Mouse (Mus musculus) embryonic facial prominence, embryonic 13.5 days (tissue): ENCODE measurements around the gene Asprv1. TPM values are rescaled to one million over a fixed set of nuclear protein-coding genes. Genes with fewer than 3 reads are reported as not detected.

Experiments
- ATAC-seq: fragments of 200-750 bp; cut with Nextera tagmentation; 2 replicates; pipeline ENCODE4 v1.8.0; 2017; ENCODE audit warnings: low read depth; ENCODE audit not compliant: insufficient number of reproducible peaks, insufficient read depth, low FRiP score, low TSS enrichment
- H3K27ac ChIP-seq: fragments of 300-500 bp; sonication (generic); 2 replicates; pipeline ENCODE4 v1.5.1; 2015; ENCODE audit warnings: moderate library complexity, mild to moderate bottlenecking, inconsistent platforms
- H3K27me3 ChIP-seq: fragments of 300-500 bp; sonication (generic); 2 replicates; pipeline ENCODE4 v1.6.1; 2015; ENCODE audit warnings: mild to moderate bottlenecking, inconsistent platforms
- H3K36me3 ChIP-seq: fragments of 300-500 bp; sonication (generic); 2 replicates; pipeline ENCODE4 v1.6.1; 2015; ENCODE audit warnings: mild to moderate bottlenecking, inconsistent platforms
- H3K4me1 ChIP-seq: fragments of 300-500 bp; sonication (generic); 2 replicates; pipeline ENCODE4 v1.6.1; 2015; ENCODE audit warnings: inconsistent platforms
- H3K4me2 ChIP-seq: fragments of 300-500 bp; sonication (generic); 2 replicates; pipeline ENCODE4 v1.6.1; 2015; ENCODE audit warnings: moderate library complexity, mild to moderate bottlenecking, inconsistent platforms
- H3K4me3 ChIP-seq: fragments of 300-500 bp; sonication (generic); 2 replicates; pipeline ENCODE4 v1.5.1; 2015; ENCODE audit warnings: mild to moderate bottlenecking, inconsistent platforms
- H3K9ac ChIP-seq: fragments of 300-500 bp; sonication (generic); 2 replicates; pipeline ENCODE4 v1.6.1; 2015; ENCODE audit warnings: mild to moderate bottlenecking, inconsistent platforms
- H3K9me3 ChIP-seq: fragments of 300-500 bp; sonication (generic); 2 replicates; pipeline ENCODE4 v1.6.1; 2016; ENCODE audit warnings: inconsistent platforms
- WGBS: fragments of 180-500 bp; shearing (Covaris S2); methylation state at CpG from one replicate; pipeline ENCODE4 v1.1.7; 2015; ENCODE audit warnings: mixed read lengths; 5-methylcytosine and 5-hydroxymethylcytosine counted together
- polyA plus RNA-seq: library from polyadenylated mRNA; unstranded; fragments of >200 nt; fragmentation: Nextera tagmentation; extraction: Ambion mirVana; gene quantifications from 2 replicates; pipeline ENCODE4 v1.2.1, GENCODE M21; 2015

Gene Asprv1
- 12.1 and 13.4 TPM in 2 replicates for polyA plus RNA-seq

GRCm38 (mm10) chr6:86627946-86628345 lies at the start of gene Asprv1:
Gene Asprv1, plus strand, starts transcription at chr6:86628164.
- no peak within 1 kb of the TSS for H3K27ac ChIP-seq
- 44% methylated on average over 10 of the region's 10 CpGs for WGBS
- no peak within 1 kb of the TSS for H3K9ac ChIP-seq
- H3K4me1 ChIP-seq = peaks cover 13% of the 10 kb centered on the region
- H3K4me3 ChIP-seq = no peak within 1 kb of the TSS
- H3K36me3 ChIP-seq = no peaks in the 10 kb centered on the region
- ATAC-seq = no peak
- no peaks in the 10 kb centered on the region for H3K27me3 ChIP-seq
- 0 out of 2 replicates have a peak within 1 kb of the TSS, but pooled peaks have one; percentile 15 for H3K4me2 ChIP-seq
- no peaks in the 10 kb centered on the region for H3K9me3 ChIP-seq

DNA sequence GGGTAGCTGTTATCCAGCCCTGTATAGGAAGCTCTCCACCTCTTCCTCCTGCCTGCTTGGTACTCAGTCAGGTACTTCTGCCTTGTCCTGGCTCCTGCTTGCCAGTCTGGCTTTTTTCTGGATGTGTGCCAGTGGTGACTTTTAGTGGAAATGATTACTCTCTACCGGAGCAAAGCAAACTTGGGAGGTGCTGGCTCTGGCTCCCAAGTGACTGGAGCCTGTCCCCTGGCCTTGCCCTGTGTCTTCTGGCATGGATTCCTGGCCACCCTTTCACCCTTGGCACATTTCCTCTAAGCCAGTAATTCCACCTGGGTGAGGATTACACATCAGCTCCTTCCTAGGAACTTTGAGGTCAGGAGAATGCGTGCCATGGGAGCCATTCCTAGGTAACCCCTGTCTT lies 49.6 kb upstream of the Asprv1 start:
- Histone ChIP-seq H3K4me1 (peaks cover 10% of the 10 kb centered on the region; the same call in 1 of the 2 replicates), H3K9ac (0 out of 2 replicates have a peak overlapping the region, but pooled peaks have one; percentile 16), H3K36me3 (no peaks in the 10 kb centered on the region), H3K4me2 (no peak overlapping the region), H3K4me3 (no peak overlapping the region), H3K27ac (no peak overlapping the region; the same call in 1 of the 2 replicates), H3K9me3 (no peaks in the 10 kb centered on the region), H3K27me3 (no peaks in the 10 kb centered on the region)
- no peak for ATAC-seq
- WGBS = 69% methylated on average over 2 of the region's 2 CpGs

DNA sequence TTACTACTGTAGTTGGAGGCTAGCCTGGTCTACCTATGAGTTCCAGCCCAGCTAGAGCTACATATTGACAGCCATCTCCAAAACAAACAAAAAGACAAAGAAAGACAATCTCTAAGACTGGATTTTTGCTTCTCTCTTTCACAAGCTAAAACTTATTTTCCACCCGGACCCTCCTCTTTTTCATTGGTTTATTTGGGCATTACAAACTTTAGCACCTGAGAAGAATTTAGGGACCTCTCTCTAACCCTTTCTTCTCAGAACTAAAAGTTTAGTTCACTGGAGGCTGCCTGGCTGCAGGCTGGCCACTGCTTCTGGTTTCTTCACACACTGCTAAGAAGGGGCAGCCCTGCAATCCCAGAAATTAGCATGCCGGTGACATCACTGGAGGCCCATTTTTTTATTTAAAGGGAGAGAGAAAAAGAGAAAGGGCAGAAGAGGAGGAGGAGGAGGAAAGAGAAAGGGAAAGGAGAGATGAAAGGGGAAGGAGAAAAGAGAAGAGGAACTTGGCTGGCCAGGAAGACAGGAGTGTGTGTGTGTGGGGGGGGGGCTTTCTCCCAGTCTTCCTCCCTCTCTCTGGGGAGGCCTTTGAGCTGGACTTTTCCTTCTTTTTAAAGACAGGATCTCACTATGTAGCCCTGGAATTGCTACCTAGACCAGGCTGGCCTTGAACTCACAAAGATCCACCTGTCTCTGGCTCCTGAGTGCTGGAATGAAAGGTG lies 48.7 kb upstream of the Asprv1 start:
- H3K4me1 ChIP-seq = peaks cover 15% of the 10 kb centered on the region
- whole genome bisulfite sequencing = 65% methylated on average over 2 of the region's 2 CpGs
- no peak overlapping the region for H3K4me2 ChIP-seq
- no peaks in the 10 kb centered on the region for H3K36me3 ChIP-seq
- no peak overlapping the region for H3K27ac ChIP-seq
- no peaks in the 10 kb centered on the region for H3K9me3 ChIP-seq
- no peaks in the 10 kb centered on the region for H3K27me3 ChIP-seq
- H3K4me3 ChIP-seq = no peak overlapping the region
- H3K9ac ChIP-seq = no peak overlapping the region
- ATAC-seq = no peak

DNA sequence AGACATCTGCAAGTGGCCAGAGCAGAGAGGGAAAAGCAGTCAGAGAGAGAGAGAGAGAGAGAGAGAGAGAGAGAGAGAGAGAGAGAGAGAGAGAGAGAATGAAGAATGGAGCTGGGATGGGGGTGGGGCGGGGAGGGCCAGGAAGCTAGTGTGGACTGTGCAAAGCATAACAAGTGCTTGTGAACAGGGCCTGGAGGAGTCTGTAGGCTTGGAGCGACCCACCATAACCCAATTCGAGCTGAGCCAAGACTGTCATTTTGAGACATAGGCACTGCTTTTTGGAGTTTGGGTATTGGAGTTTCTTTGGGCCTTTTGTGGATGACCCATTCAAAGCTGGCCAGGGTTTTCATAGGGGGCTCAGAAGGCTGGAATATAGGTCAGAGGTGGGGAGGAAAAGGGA lies 48.0 kb upstream of the Asprv1 start:
- Histone ChIP-seq H3K27ac (no peak overlapping the region), H3K9me3 (no peaks in the 10 kb centered on the region), H3K27me3 (no peaks in the 10 kb centered on the region), H3K4me1 (peaks cover 22% of the 10 kb centered on the region), H3K4me3 (no peak overlapping the region), H3K36me3 (no peaks in the 10 kb centered on the region), H3K9ac (no peak overlapping the region), H3K4me2 (no peak overlapping the region)
- ATAC-seq = no peak
- WGBS = 77% methylated on average over 3 of the region's 3 CpGs

- H3K4me3 ChIP-seq = no peak overlapping the region
- no peaks in the 10 kb centered on the region for H3K27me3 ChIP-seq
- no peaks in the 10 kb centered on the region for H3K36me3 ChIP-seq
- no peak overlapping the region for H3K4me2 ChIP-seq
- WGBS = 91% methylated on average over 3 of the region's 3 CpGs
- H3K9ac ChIP-seq = no peak overlapping the region
- no peaks in the 10 kb centered on the region for H3K9me3 ChIP-seq
- peaks cover 28% of the 10 kb centered on the region for H3K4me1 ChIP-seq
- H3K27ac ChIP-seq = no peak overlapping the region
- no peak for ATAC-seq
Measured at GRCm38 (mm10) chr6:86583141-86583540, 44.8 kb upstream of the Asprv1 start.

- no peak overlapping the region for H3K4me2 ChIP-seq
- no peaks in the 10 kb centered on the region for H3K36me3 ChIP-seq
- H3K9me3 ChIP-seq = no peaks in the 10 kb centered on the region
- H3K9ac ChIP-seq = no peak overlapping the region
- H3K27me3 ChIP-seq = no peaks in the 10 kb centered on the region
- H3K27ac ChIP-seq = peak overlapping the region; percentile 87
- peaks cover 26% of the 10 kb centered on the region for H3K4me1 ChIP-seq
- no peak overlapping the region for H3K4me3 ChIP-seq
- no peak for ATAC-seq
- WGBS = 77% methylated on average over 8 of the region's 8 CpGs
Measured at GRCm38 (mm10) chr6:86583601-86584215, 44.3 kb upstream of the Asprv1 start.

- Histone ChIP-seq H3K9ac (peak overlapping the region; percentile 70), H3K27me3 (no peaks in the 10 kb centered on the region), H3K4me1 (peaks cover 25% of the 10 kb centered on the region), H3K4me2 (peak overlapping the region; percentile 58), H3K27ac (peak overlapping the region; percentile 87), H3K36me3 (no peaks in the 10 kb centered on the region), H3K4me3 (peak overlapping the region; percentile 37), H3K9me3 (no peaks in the 10 kb centered on the region)
- 24% methylated on average over 14 of the region's 14 CpGs for WGBS
- no peak for ATAC-seq
Measured at GRCm38 (mm10) chr6:86584296-86585015, 43.5 kb upstream of the Asprv1 start.

DNA sequence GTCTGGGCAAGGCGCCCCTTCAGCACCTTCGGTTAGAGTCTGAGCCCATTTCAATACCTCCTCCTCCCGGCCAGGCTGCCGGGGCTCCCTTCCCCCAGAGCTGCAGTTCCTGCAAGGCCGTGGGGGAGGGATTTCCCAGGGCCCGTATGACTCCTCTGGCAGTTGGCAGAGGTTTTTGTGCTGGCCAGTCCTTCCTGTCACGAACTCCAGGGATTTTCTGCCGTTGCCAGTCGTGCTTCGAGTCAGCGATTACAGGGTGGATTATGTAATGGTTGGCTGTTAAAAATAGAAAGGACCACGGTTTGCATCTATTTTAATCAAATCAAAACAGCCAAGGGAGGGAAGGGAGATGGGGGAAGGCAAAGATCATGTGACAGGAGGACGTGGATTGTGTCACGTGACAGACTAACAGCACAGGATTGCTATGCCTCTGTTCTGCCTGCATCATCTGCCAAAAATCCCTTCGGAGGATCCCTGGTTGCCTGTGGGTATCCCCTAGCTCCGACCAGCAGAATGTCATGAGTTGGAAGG lies 42.8 kb upstream of the Asprv1 start:
- H3K4me2 ChIP-seq = peak overlapping the region; percentile 58
- H3K4me1 ChIP-seq = peaks cover 23% of the 10 kb centered on the region
- no peaks in the 10 kb centered on the region for H3K27me3 ChIP-seq
- H3K4me3 ChIP-seq = peak overlapping the region; percentile 37
- peak overlapping the region; percentile 87 for H3K27ac ChIP-seq
- H3K9me3 ChIP-seq = no peaks in the 10 kb centered on the region
- peak; percentile 79 for ATAC-seq
- 6% methylated on average over 16 of the region's 16 CpGs for WGBS
- H3K9ac ChIP-seq = peak overlapping the region; percentile 70
- no peaks in the 10 kb centered on the region for H3K36me3 ChIP-seq

DNA sequence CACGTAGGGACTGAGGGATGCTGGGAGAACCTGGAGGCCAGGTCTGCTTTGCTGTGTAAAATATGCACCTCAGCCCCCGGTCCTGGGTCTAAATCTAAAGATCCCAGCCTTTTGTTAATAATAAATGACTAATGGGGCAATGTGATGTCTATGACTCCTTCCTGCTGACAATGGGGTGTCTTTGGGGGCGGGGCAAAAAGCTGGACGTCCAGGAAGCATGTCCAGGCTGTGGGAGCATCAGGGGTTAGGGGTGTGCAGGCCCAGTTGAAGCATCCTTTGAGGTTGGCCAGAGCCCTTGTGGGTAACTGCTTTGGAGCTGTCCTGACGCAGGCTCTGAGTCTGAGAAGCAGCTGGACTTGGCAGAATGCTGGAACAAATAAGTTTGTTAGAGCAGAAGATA lies 41.9 kb upstream of the Asprv1 start:
- Histone ChIP-seq H3K27ac (no peak overlapping the region), H3K36me3 (no peaks in the 10 kb centered on the region), H3K9me3 (no peaks in the 10 kb centered on the region), H3K4me3 (no peak overlapping the region), H3K4me1 (peaks cover 18% of the 10 kb centered on the region), H3K27me3 (no peaks in the 10 kb centered on the region), H3K9ac (no peak overlapping the region), H3K4me2 (no peak overlapping the region)
- ATAC-seq = no peak
- WGBS = 59% methylated on average over 5 of the region's 5 CpGs

GRCm38 (mm10) chr6:86588429-86588828 lies 39.5 kb upstream of the Asprv1 start:
- Histone ChIP-seq H3K27me3 (no peaks in the 10 kb centered on the region), H3K4me2 (no peak overlapping the region), H3K4me3 (no peak overlapping the region), H3K9ac (no peak overlapping the region), H3K27ac (no peak overlapping the region), H3K36me3 (no peaks in the 10 kb centered on the region), H3K4me1 (peaks cover 18% of the 10 kb centered on the region), H3K9me3 (no peaks in the 10 kb centered on the region)
- ATAC-seq = no peak
- 68% methylated on average over 7 of the region's 7 CpGs for WGBS

DNA sequence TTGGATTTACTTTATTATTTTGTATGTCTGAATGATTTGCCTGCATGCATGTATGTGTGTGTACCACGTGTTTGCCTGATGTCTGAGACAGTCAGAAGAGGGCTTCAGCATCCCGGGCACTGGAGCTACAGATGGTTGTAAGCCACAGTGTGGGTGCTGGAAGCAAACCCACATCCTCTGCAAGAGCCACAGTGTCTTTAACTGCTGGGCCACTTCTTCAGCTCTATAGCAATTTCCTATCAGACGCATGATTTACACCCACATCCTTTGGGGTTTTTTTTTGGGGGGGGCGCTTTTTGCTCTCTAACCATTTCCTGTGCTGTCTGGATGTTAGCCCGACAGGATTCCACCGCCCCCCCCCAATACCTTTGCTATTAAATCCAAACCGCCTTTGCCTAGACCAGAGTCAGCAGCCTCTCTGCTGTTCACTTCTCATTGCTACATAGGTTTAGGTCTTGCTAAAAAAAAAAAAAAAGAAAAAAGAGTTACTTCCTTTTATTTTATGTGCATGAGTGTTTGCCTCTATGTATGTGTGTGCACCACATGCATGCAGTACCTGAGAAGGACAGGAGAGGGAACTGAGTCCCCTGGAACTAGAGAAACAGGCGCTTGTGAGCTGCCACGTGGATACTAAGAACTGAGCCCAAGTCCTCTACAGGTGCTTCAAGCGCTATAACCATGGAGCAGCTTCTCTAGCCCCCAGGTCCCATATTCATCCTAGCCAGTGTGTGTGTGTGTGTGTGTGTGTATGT lies 34.6 kb upstream of the Asprv1 start:
- Histone ChIP-seq H3K9ac (no peak overlapping the region), H3K4me2 (no peak overlapping the region), H3K4me3 (no peak overlapping the region), H3K27ac (no peak overlapping the region), H3K27me3 (no peaks in the 10 kb centered on the region), H3K9me3 (no peaks in the 10 kb centered on the region), H3K4me1 (peaks cover 4% of the 10 kb centered on the region; the same call in 1 of the 2 replicates), H3K36me3 (no peaks in the 10 kb centered on the region)
- WGBS = 86% methylated on average over 10 of the region's 10 CpGs
- ATAC-seq = no peak
